Mouse (Mus musculus) lung, embryonic 15.5 days (tissue): Measurements from ENCODE around the gene Scube3. TPM values are rescaled to one million over a fixed set of nuclear protein-coding genes. Genes with fewer than 3 reads are reported as not detected.
A peak's percentile ranks its signal among the peaks of the same experiment; 100 is the strongest.

Experiments used
- ATAC-seq: fragments of 200-750 bp; cut with Nextera tagmentation; 2 replicates; pipeline ENCODE4 v1.8.0; 2017; ENCODE audit warnings: moderate number of reproducible peaks, borderline replicate concordance; ENCODE audit not compliant: low FRiP score, low TSS enrichment; ENCODE audit errors: extremely low read depth
- H3K27ac ChIP-seq: fragments of 300-500 bp; sonication (generic); 2 replicates; pipeline ENCODE4 v1.5.1; 2015; ENCODE audit warnings: moderate library complexity, mild to moderate bottlenecking, inconsistent platforms
- H3K27me3 ChIP-seq: fragments of 300-500 bp; sonication (generic); 2 replicates; pipeline ENCODE4 v1.6.1; 2015; ENCODE audit warnings: inconsistent platforms
- H3K36me3 ChIP-seq: fragments of 300-500 bp; sonication (generic); 2 replicates; pipeline ENCODE4 v1.6.1; 2015; ENCODE audit warnings: inconsistent platforms
- H3K4me1 ChIP-seq: fragments of 300-500 bp; sonication (generic); 2 replicates; pipeline ENCODE4 v1.6.1; 2015; ENCODE audit warnings: inconsistent platforms
- H3K4me2 ChIP-seq: fragments of 300-500 bp; sonication (generic); 2 replicates; pipeline ENCODE4 v1.6.1; 2015; ENCODE audit warnings: inconsistent platforms, mild to moderate bottlenecking, moderate library complexity
- H3K4me3 ChIP-seq: fragments of 300-500 bp; sonication (generic); 2 replicates; pipeline ENCODE4 v1.5.1; 2015; ENCODE audit warnings: mild to moderate bottlenecking, inconsistent platforms
- H3K9ac ChIP-seq: fragments of 300-500 bp; sonication (generic); 2 replicates; pipeline ENCODE4 v1.6.1; 2015; ENCODE audit warnings: inconsistent platforms
- H3K9me3 ChIP-seq: fragments of 300-500 bp; sonication (generic); 2 replicates; pipeline ENCODE4 v1.6.1; 2016; ENCODE audit warnings: inconsistent platforms
- WGBS: fragments of 180-500 bp; shearing (Covaris S2); methylation state at CpG from one replicate; pipeline ENCODE4 v1.1.7; 2015; 5-methylcytosine and 5-hydroxymethylcytosine counted together
- polyA plus RNA-seq: library from polyadenylated mRNA; unstranded; fragments of >200 nt; fragmentation: Nextera tagmentation; extraction: Ambion mirVana; gene quantifications from 2 replicates; pipeline ENCODE4 v1.2.1, GENCODE M21; 2015

Scube3 gene
- polyA plus RNA-seq, 1 experiment from 2014 or later, result 1.7 TPM

- Histone ChIP-seq H3K4me2 (no peak overlapping the region), H3K4me3 (no peak overlapping the region), H3K27me3 (no peaks in the 10 kb centered on the region), H3K9ac (no peak overlapping the region), H3K27ac (no peak overlapping the region), H3K9me3 (no peaks in the 10 kb centered on the region), H3K4me1 (no peaks in the 10 kb centered on the region), H3K36me3 (no peaks in the 10 kb centered on the region)
- WGBS, result 89% methylated on average over 8 of the region's 8 CpGs
- ATAC-seq, result no peak
Observed at GRCm38 (mm10) chr17:28112266-28112665, 29.7 kb upstream of the Scube3 start.

- Histone ChIP-seq H3K27me3 (no peaks in the 10 kb centered on the region), H3K9ac (no peak overlapping the region), H3K36me3 (no peaks in the 10 kb centered on the region), H3K4me1 (no peaks in the 10 kb centered on the region), H3K4me3 (no peak overlapping the region), H3K9me3 (no peaks in the 10 kb centered on the region), H3K4me2 (no peak overlapping the region), H3K27ac (no peak overlapping the region)
- 83% methylated on average over 9 of the region's 9 CpGs for WGBS
- no peak for ATAC-seq
Observed at GRCm38 (mm10) chr17:28116335-28116734, 25.6 kb upstream of the Scube3 start.

GRCm38 (mm10) chr17:28117451-28118209, 24.3 kb upstream of the Scube3 start:
- Histone ChIP-seq H3K4me2 (no peak overlapping the region), H3K27ac (no peak overlapping the region), H3K9ac (no peak overlapping the region), H3K4me1 (no peaks in the 10 kb centered on the region), H3K9me3 (no peaks in the 10 kb centered on the region), H3K4me3 (no peak overlapping the region), H3K27me3 (no peaks in the 10 kb centered on the region), H3K36me3 (no peaks in the 10 kb centered on the region)
- ATAC-seq, result no peak
- WGBS, result 37% methylated on average over 19 of the region's 19 CpGs

- ATAC-seq, result no peak
- Histone ChIP-seq H3K27me3 (no peaks in the 10 kb centered on the region), H3K4me2 (no peak overlapping the region), H3K36me3 (no peaks in the 10 kb centered on the region), H3K9me3 (no peaks in the 10 kb centered on the region), H3K4me1 (no peaks in the 10 kb centered on the region), H3K9ac (no peak overlapping the region), H3K4me3 (no peak overlapping the region), H3K27ac (no peak overlapping the region)
- WGBS, result 78% methylated on average over 5 of the region's 5 CpGs
Observed at GRCm38 (mm10) chr17:28120460-28120859, 21.5 kb upstream of the Scube3 start.

- no peaks in the 10 kb centered on the region for H3K4me1 ChIP-seq
- no peak overlapping the region for H3K4me2 ChIP-seq
- H3K27me3 ChIP-seq, result no peaks in the 10 kb centered on the region
- WGBS, result 55% methylated on average over 13 of the region's 13 CpGs
- H3K9me3 ChIP-seq, result no peaks in the 10 kb centered on the region
- H3K36me3 ChIP-seq, result no peaks in the 10 kb centered on the region
- H3K4me3 ChIP-seq, result no peak overlapping the region
- H3K9ac ChIP-seq, result no peak overlapping the region
- no peak overlapping the region for H3K27ac ChIP-seq
- no peak for ATAC-seq
Observed at GRCm38 (mm10) chr17:28122949-28123348, 19.0 kb upstream of the Scube3 start.

GRCm38 (mm10) chr17:28123627-28124026, 18.3 kb upstream of the Scube3 start:
- WGBS, result 62% methylated on average over 7 of the region's 7 CpGs
- H3K9me3 ChIP-seq, result no peaks in the 10 kb centered on the region
- ATAC-seq, result no peak
- H3K4me2 ChIP-seq, result no peak overlapping the region
- H3K36me3 ChIP-seq, result no peaks in the 10 kb centered on the region
- no peak overlapping the region for H3K27ac ChIP-seq
- H3K4me3 ChIP-seq, result no peak overlapping the region
- H3K27me3 ChIP-seq, result no peaks in the 10 kb centered on the region
- H3K4me1 ChIP-seq, result no peaks in the 10 kb centered on the region
- no peak overlapping the region for H3K9ac ChIP-seq

- no peak overlapping the region for H3K27ac ChIP-seq
- no peak for ATAC-seq
- H3K9ac ChIP-seq, result no peak overlapping the region
- WGBS, result 37% methylated on average over 8 of the region's 8 CpGs
- H3K4me3 ChIP-seq, result no peak overlapping the region
- H3K4me2 ChIP-seq, result no peak overlapping the region
- no peaks in the 10 kb centered on the region for H3K27me3 ChIP-seq
- no peaks in the 10 kb centered on the region for H3K36me3 ChIP-seq
- no peaks in the 10 kb centered on the region for H3K4me1 ChIP-seq
- H3K9me3 ChIP-seq, result no peaks in the 10 kb centered on the region
Observed at GRCm38 (mm10) chr17:28124368-28124767, 17.6 kb upstream of the Scube3 start.

GRCm38 (mm10) chr17:28129796-28130195, 12.1 kb upstream of the Scube3 start:
- Histone ChIP-seq H3K4me2 (no peak overlapping the region), H3K9me3 (no peaks in the 10 kb centered on the region), H3K27ac (no peak overlapping the region), H3K4me3 (no peak overlapping the region), H3K4me1 (no peaks in the 10 kb centered on the region), H3K9ac (no peak overlapping the region), H3K36me3 (no peaks in the 10 kb centered on the region), H3K27me3 (0 out of 2 replicates have a peak, but pooled peaks cover 7% of the 10 kb centered on the region)
- no peak for ATAC-seq
- WGBS, result 86% methylated on average over 5 of the region's 5 CpGs

GRCm38 (mm10) chr17:28130391-28131125, 11.4 kb upstream of the Scube3 start:
- no peak overlapping the region for H3K4me2 ChIP-seq
- H3K9ac ChIP-seq, result no peak overlapping the region
- H3K27me3 ChIP-seq, result 0 out of 2 replicates have a peak, but pooled peaks cover 7% of the 10 kb centered on the region
- no peaks in the 10 kb centered on the region for H3K4me1 ChIP-seq
- no peak overlapping the region for H3K27ac ChIP-seq
- 52% methylated on average over 5 of the region's 5 CpGs for WGBS
- H3K9me3 ChIP-seq, result no peaks in the 10 kb centered on the region
- no peak for ATAC-seq
- no peak overlapping the region for H3K4me3 ChIP-seq
- H3K36me3 ChIP-seq, result no peaks in the 10 kb centered on the region

- no peak; the same call in 1 of the 2 replicates for ATAC-seq
Observed at GRCm38 (mm10) chr17:28131156-28131555, 10.8 kb upstream of the Scube3 start.

GRCm38 (mm10) chr17:28133193-28133592, 8.7 kb upstream of the Scube3 start:
- ATAC-seq, result no peak
- WGBS, result 5% methylated on average over 14 of the region's 14 CpGs
- no peaks in the 10 kb centered on the region for H3K36me3 ChIP-seq
- no peak overlapping the region for H3K27ac ChIP-seq
- no peaks in the 10 kb centered on the region for H3K9me3 ChIP-seq
- no peak overlapping the region for H3K4me3 ChIP-seq
- H3K9ac ChIP-seq, result no peak overlapping the region
- peaks cover 7% of the 10 kb centered on the region for H3K4me1 ChIP-seq
- 0 out of 2 replicates have a peak, but pooled peaks cover 7% of the 10 kb centered on the region for H3K27me3 ChIP-seq
- H3K4me2 ChIP-seq, result peak overlapping the region; percentile 26; the same call in 1 of the 2 replicates

More at GRCm38 (mm10) chr17:28131156-28131555, 10.8 kb upstream of the Scube3 start:
- Histone ChIP-seq H3K4me2 (no peak overlapping the region), H3K9me3 (no peaks in the 10 kb centered on the region), H3K27ac (no peak overlapping the region), H3K4me1 (peaks cover under 1% of the 10 kb centered on the region), H3K36me3 (no peaks in the 10 kb centered on the region), H3K9ac (no peak overlapping the region), H3K27me3 (0 out of 2 replicates have a peak, but pooled peaks cover 7% of the 10 kb centered on the region), H3K4me3 (no peak overlapping the region)

GRCm38 (mm10) chr17:28135496-28135895, 6.4 kb upstream of the Scube3 start:
- 59% methylated on average over 3 of the region's 3 CpGs for WGBS
- Histone ChIP-seq H3K27me3 (peaks cover 21% of the 10 kb centered on the region), H3K27ac (no peak overlapping the region), H3K9ac (no peak overlapping the region), H3K36me3 (no peaks in the 10 kb centered on the region), H3K9me3 (no peaks in the 10 kb centered on the region), H3K4me3 (no peak overlapping the region), H3K4me1 (peaks cover 7% of the 10 kb centered on the region), H3K4me2 (no peak overlapping the region)
- no peak for ATAC-seq
